18 mouse cellular contexts compared by ENCODE assay signal in the genomic region with DNA sequence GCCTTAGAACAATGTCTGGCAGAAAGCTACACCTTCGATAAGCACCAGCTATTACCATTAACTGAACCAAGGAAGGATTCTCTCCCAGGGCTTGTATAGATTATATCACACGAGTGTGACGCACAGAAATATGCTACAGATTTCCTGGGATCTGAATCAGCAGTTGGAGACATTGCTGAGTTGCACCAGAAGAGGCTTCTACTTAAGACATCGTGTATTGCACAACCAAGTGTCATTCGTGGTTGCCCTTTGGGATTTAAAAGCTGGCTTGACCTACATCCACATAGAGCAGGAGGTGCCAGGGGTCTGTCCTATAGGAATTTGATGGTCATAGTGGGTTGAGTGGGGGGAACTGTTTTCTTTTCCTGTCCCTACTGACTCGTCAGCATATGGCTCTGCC. TPM values are rescaled to one million over a fixed set of nuclear protein-coding genes. Genes with fewer than 3 reads are reported as not detected.
DNase-seq lines count a peak whose midpoint lies in the region; ATAC-seq and TF ChIP-seq lines count a peak whose summit lies in the region.
"Had no signal": no experiment of that assay in that cellular context is flagged by ENCODE, and none has a peak within 500 bp of the region (broad histone marks: within the 10 kb centered on the region; RNA-seq: fewer than 3 reads in every experiment).

No protein-coding gene starts in this region.

- no peak for TF ChIP-seq EP300 in heart, adult 2 months (IDR thresholded peaks at IDR 0.05; ENCODE audit: insufficient read depth, low read depth, low read length)

- H3K4me3 ChIP-seq in heart, adult 2 months, result no peak overlapping the region
- H3K4me3 ChIP-seq in C2C12 (ENCODE audit: insufficient read depth, poor library complexity, severe bottlenecking), result no peak overlapping the region
- H3K4me3 ChIP-seq: forebrain, embryonic 10.5 days; heart, embryonic 12.5 days; hindbrain, embryonic 10.5 days had no signal

- peak; percentile 56 for ATAC-seq in megakaryocyte progenitor cell, adult 5-6 weeks (replicated peaks; ENCODE audit: poor library complexity)
- ATAC-seq: forebrain, embryonic 14.5 days had no signal

- no peak for TF ChIP-seq CTCF in heart, adult 2 months (IDR thresholded peaks at IDR 0.05)
- TF ChIP-seq CTCF in C2C12 (IDR thresholded peaks at IDR 0.05; ENCODE audit: control insufficient read depth, insufficient read depth, insufficient read length), result no peak

- intact Hi-C loops in heart, adult 2 months (cut with DNase I), result no loop called here

- WGBS in heart, adult 2 months, result 71% methylated on average over 6 of the region's 6 CpGs

- DNase-seq in heart, adult 11 months, result peak; percentile 78
- DNase-seq in heart, adult 2 months, result no peak
- peak; percentile 77 for DNase-seq in fat pad, adult 2 months (ENCODE audit: extremely low read depth, low read depth, low spot score)
- DNase-seq in spleen, adult 12 weeks (ENCODE audit: low spot score), result no peak
- DNase-seq in kidney, postnatal 10 days, result no peak
- DNase-seq in right cerebral cortex, adult 2 months (ENCODE audit: low spot score in 2 of 2), result no peak
- DNase-seq: adrenal gland, postnatal 10 days; cerebellum, adult 11 months; cerebellum, adult 9-10 months; cerebellum, postnatal 25 days; gastrocnemius, postnatal 36 days had no signal

- H3K79me2 ChIP-seq in heart, adult 2 months (replicated peaks; ENCODE audit: control insufficient read depth, insufficient read depth, low read length), result no peaks in the 10 kb centered on the region
- H3K79me2 ChIP-seq in C2C12 (ENCODE audit: control insufficient read depth, insufficient read depth), result no peaks in the 10 kb centered on the region

- H3K4me1 ChIP-seq in heart, adult 2 months (ENCODE audit: control insufficient read depth, insufficient read depth, low read length), result peaks cover 7% of the 10 kb centered on the region

- H3K9ac ChIP-seq in heart, adult 2 months (ENCODE audit: low read depth, low read length), result no peak overlapping the region
- H3K9ac ChIP-seq: heart, embryonic 12.5 days; hindbrain, embryonic 14.5 days had no signal

- no peaks in the 10 kb centered on the region for H3K27me3 ChIP-seq in heart, adult 2 months (ENCODE audit: control insufficient read depth, insufficient read depth, low read length)
- H3K27me3 ChIP-seq in C2C12 (ENCODE audit: control insufficient read depth, insufficient read depth, insufficient read length), result no peaks in the 10 kb centered on the region
- H3K27me3 ChIP-seq: heart, embryonic 12.5 days had no signal

- no peaks in the 10 kb centered on the region for H3K79me3 ChIP-seq in C2C12 (ENCODE audit: low read depth)

- no peak for TF ChIP-seq POLR2A in heart, adult 2 months (IDR thresholded peaks at IDR 0.05; ENCODE audit: insufficient read depth, low read depth, low read length)

- no peak overlapping the region for H3K27ac ChIP-seq in heart, adult 2 months
- H3K27ac ChIP-seq: forebrain, embryonic 10.5 days; hindbrain, embryonic 10.5 days; hindbrain, embryonic 14.5 days had no signal

- H3ac ChIP-seq in C2C12 (ENCODE audit: control insufficient read depth, insufficient read length, low read depth), result no peak overlapping the region

- H3K36me3 ChIP-seq in heart, adult 2 months (ENCODE audit: control insufficient read depth, insufficient read depth, low read length), result no peaks in the 10 kb centered on the region
- H3K36me3 ChIP-seq in C2C12 (ENCODE audit: control insufficient read depth, insufficient read depth), result peaks cover 4% of the 10 kb centered on the region
- H3K36me3 ChIP-seq: forebrain, embryonic 10.5 days; hindbrain, embryonic 10.5 days had no signal

TF ChIP-seq in C2C12, 6 proteins besides CTCF, POLR2A, EP300 and RAD21:
- TF ChIP-seq MYOD1 (IDR thresholded peaks at IDR 0.05; ENCODE audit: control insufficient read depth, insufficient read length, low read depth) (no peak), CEBPB (IDR thresholded peaks at IDR 0.05; ENCODE audit: low read depth) (peak; percentile 76)

RNA-seq across cellular contexts. Expression of gene Olfml2b, which starts 58.6 kb away (rescaled TPM):
- total RNA-seq in heart, adult 2 months (2021), result 10 to 100 TPM; 11.1 to 18.0 TPM
- polyA plus RNA-seq in heart, adult 2 months (2012; rRNA removed), result 15.4 and 34.0 TPM in 2 replicates
- 15.0 TPM for polyA plus RNA-seq in C2C12 (2012; fragmentation: generic; extraction: Trizol)
- total RNA-seq in megakaryocyte progenitor cell, adult 5-6 weeks (2015), result 0.67 and 1.3 TPM in 2 replicates
- 1.8 and 2.0 TPM in 2 replicates for total RNA-seq in megakaryocyte progenitor cell, adult 5-6 weeks (2017)

Comparison
In these comparisons a context has a peak if more than half of its experiments do, and no peak if none do; other contexts are left out.
1. DNase-seq: peak in heart, adult 11 months (single experiment) and fat pad, adult 2 months (single experiment); none in heart, adult 2 months (0 of 2), spleen, adult 12 weeks (single experiment), kidney, postnatal 10 days (single experiment) and right cerebral cortex, adult 2 months (0 of 2).
2. RNA of gene Olfml2b, which starts 58.6 kb away (total RNA-seq): 11.1 to 18.0 TPM in heart, adult 2 months; 0.67 to 2.0 TPM in megakaryocyte progenitor cell, adult 5-6 weeks; every median in the first group is over 4 times any median in the second.